ENCODE assay signal across 19 mouse cellular contexts in genomic region chr4:145151103-145151486, GRCm38 (mm10).
"Had no signal": no experiment of that assay in that cellular context is flagged by ENCODE, and none has a peak within 500 bp of the region (broad histone marks: within the 10 kb centered on the region; RNA-seq: fewer than 3 reads in every experiment).

No protein-coding gene starts in this region.

- H3K4me3 ChIP-seq: liver, embryonic 13.5 days; liver, embryonic 15.5 days; megakaryocyte, embryonic 14.5 days; midbrain, embryonic 13.5 days; midbrain, embryonic 15.5 days; neural tube, embryonic 12.5 days; stomach, embryonic 15.5 days had no signal

- H3K27me3 ChIP-seq: liver, embryonic 13.5 days; liver, embryonic 15.5 days; megakaryocyte, embryonic 14.5 days; midbrain, embryonic 13.5 days; midbrain, embryonic 15.5 days; neural tube, embryonic 12.5 days; stomach, embryonic 15.5 days had no signal

- DNase-seq: liver, embryonic 13.5 days; liver, postnatal 0 days; lung, embryonic 14.5 days; lung, postnatal 10 days; retina, postnatal 1 day; right cerebral cortex, adult 18-20 months; right cerebral cortex, postnatal 25 days; right cerebral cortex, postnatal 4 days; thymus, adult 2 months; thymus, postnatal 25 days; thymus, postnatal 4 days had no signal

- H3K4me1 ChIP-seq: liver, embryonic 15.5 days; midbrain, embryonic 13.5 days; midbrain, embryonic 15.5 days; neural tube, embryonic 12.5 days; stomach, embryonic 15.5 days had no signal

- H3K27ac ChIP-seq: liver, embryonic 13.5 days; liver, embryonic 15.5 days; macrophage; midbrain, embryonic 13.5 days; midbrain, embryonic 15.5 days; neural tube, embryonic 12.5 days; stomach, embryonic 15.5 days; stomach, postnatal 0 days had no signal

- ATAC-seq: liver, postnatal 0 days; midbrain, embryonic 13.5 days; midbrain, embryonic 15.5 days had no signal
